Mouse (Mus musculus): ENCODE data around the gene Igfbp2.

- TF ChIP-seq CTCF (IDR thresholded peaks at IDR 0.05; ENCODE audit: low read depth) (no peak), EP300 (IDR thresholded peaks at IDR 0.05; ENCODE audit: low read depth) (no peak)
These were observed 401 bp downstream of the Igfbp2 start for GRCm38 (mm10) chr1:72824707-72825101.
